Mouse (Mus musculus) testis, postnatal 14 days (tissue): ENCODE measurements around the gene Pola1.

ENCODE experiments used
- DNase-seq: peaks from one replicate; pipeline ENCODE4 v3.0.0; 2021; ENCODE audit warnings: low spot score

Gene Pola1

DNA sequence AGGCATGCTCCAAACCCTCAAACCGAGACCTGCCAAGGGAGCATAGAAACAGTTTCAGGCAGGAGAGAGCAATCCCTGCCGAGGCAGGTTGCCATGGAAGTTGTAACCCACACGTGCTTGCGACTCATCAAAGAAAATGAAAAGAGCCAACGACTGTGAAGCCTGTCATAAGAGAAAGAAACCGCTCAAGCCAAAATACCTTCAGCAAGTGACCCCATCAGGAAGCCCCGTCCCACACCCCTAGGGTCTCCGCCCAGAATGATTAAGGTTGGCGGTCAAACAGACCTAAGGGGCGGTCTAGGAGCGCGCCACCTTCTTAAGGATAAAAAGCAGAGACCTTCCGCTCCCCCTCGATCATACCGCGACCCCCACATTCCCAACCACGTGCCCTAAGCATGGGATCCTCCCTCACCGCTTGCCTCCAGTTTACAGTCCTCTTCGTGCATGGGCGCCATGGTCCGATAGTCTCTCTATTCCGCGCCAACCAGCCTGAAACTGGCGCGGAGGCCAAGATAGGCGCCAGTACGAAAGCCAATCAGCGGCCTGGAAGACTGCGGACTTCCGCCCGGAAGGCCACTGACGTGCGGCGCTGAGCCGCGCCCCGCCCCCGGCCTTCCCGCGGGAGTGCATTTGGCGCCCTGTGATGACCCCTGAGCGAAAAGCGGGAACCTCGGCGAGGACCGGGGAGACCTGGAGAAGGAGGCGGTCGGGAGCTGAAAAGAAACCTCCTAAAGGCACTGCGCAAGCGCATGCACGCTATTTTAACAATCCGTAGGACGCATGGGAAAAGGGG lies at the start of gene Pola1:
Gene Pola1, minus strand, starts transcription at position 499 of the 793 bp plus-strand sequence.
- peak; percentile 91 for DNase-seq

DNA sequence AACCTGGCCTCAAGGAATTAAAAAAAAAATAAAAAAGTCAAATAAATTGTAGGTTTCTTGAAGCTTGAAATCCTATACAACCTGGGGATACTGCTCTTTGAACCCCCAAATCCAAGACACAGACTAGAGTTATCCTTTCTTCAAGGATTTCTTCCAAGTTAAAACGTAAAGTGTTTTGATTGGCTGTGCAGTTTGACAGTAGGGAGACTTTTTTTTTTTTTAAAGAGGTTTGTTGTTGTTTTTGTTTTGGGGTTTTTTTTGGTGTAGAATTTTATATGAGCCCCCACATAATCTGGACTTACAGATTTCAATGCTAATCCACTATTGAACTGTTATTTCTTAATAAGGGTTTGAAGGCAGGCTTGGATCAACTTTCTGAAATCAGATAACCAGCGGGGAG lies 44.3 kb upstream of the Pola1 start:
- no peak for DNase-seq

GRCm38 (mm10) chrX:93674836-93675795 lies 43.2 kb upstream of the Pola1 start:
- DNase-seq: peak; percentile 55

GRCm38 (mm10) chrX:93674432-93674831 lies 42.5 kb upstream of the Pola1 start:
- no peak for DNase-seq

GRCm38 (mm10) chrX:93664787-93665186 lies 32.8 kb upstream of the Pola1 start:
- DNase-seq: no peak

DNA sequence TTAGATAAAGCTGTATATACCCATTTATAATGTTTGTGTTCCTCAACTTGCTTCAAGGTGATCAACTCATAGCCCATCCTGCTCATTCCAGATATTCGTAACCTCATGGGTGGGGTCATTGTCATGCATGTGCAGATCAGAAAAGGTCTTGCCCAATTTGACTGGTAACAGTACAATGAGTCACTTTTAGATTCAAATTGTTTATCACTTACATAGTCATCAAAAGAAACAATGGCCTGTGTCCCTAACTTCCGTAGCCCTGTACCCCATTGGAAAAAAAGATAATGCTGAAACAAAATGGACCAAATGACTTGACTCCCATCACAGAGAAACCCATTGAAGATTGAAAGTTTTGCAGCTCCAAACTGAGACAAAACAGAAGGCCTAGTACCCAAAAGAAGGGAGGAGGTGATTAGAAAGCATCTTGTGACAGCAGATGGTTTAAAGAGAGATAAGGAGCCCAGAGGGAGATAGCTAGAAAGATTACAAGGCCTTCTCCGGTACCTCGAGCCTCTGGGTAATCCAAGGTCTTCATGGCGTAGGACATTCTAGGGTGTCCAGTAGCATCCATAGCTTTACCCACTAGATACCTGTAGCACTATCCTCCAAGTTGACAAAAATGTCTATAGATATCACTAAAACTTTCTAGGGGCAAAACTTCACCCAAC lies 32.1 kb upstream of the Pola1 start:
- DNase-seq: no peak

DNA sequence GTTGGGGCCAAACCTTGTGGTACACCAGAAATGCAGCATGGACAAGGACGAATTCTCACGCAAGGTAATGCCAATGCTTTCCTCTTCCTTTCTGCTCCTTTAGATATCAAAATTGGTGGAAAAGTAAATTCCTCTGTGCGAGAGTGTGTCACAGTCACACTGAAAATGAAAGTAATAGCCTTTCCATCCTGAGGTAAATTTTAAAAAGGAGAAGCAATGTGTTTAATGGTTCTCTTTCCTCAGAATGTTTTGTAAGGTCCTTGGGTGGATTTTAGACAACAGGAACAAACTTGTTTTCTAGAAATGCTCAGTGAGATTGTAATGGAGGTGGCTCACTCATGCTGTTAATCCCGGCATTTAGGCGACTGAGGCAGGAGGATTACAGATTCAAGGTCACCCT lies 23.2 kb upstream of the Pola1 start:
- DNase-seq: no peak

GRCm38 (mm10) chrX:93654218-93655002 lies 22.5 kb upstream of the Pola1 start, which contains the start of gene Pcyt1b:
Gene Pcyt1b (plus strand): TSS chrX:93654863.
- DNase-seq: no peak

GRCm38 (mm10) chrX:93650738-93651137 lies 18.8 kb upstream of the Pola1 start:
- DNase-seq: no peak

DNA sequence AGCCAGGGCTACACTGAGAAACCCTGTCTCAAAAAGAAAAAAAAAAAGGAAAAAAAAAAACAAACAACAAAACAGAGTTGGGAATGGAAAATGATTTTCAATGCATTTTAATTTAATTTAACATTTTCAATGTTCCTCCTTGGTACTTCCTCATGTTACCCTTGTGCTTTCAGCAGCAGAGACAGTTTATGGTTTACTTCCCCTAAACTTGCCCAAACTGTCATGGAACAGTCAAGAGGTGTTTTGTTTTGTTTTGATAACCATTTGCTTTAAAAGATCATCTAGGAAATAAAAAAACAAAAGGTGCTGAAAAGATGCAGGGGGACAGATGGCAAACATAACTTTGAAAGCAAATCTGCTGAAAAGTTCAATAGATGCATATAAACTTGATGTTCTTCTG lies 12.1 kb upstream of the Pola1 start:
- no peak for DNase-seq

DNA sequence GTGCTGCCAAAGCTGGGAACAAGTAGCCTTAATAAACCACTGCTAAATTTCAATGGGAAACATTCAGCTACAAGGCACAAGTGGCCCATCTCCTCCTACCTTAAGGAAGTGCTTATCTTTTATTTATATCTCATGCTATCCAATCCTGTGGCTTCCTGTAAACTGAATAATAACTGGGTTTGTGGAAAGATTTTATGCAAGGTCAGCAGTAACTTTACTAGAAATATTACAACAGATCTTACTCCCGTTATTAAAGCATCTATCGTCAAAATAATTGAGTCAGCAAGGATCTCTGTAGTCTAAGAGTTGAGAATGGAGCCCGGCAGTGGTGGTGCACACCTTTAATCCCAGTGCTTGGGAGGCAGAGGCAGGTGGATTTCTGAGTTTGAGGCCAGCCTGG lies 11.6 kb upstream of the Pola1 start:
- DNase-seq: no peak

DNA sequence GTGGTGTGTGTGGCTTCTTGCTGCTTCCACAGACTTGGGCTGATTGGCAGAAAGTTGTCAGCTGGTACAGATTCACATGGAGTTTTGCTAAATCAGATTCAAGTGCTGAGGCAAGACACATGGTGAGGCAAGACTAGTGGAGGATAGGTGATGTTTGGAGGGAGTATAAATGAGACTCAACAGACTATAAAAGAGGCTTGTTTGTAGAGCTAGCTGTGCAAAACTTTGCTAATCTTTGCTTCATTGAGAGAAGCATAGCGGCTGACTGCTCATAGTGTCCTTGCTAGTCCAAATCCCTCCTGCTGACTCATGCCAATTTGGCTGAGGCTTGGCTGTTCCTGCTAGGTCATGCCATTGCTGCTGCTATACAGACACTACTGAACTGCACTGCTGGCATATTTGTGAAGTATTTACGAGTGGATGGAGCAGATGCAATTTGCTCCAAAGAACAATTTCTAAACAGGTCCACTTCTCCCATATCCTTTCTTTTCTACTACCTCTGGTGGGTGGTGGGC lies 3.0 kb upstream of the Pola1 start:
- no peak for DNase-seq

GRCm38 (mm10) chrX:93630256-93630655 lies 1.7 kb downstream of the Pola1 start:
- DNase-seq: no peak

- DNase-seq: no peak
Measured at GRCm38 (mm10) chrX:93602214-93602613, 29.7 kb downstream of the Pola1 start.

- DNase-seq: no peak
Measured at GRCm38 (mm10) chrX:93594283-93594682, 37.7 kb downstream of the Pola1 start.

GRCm38 (mm10) chrX:93580931-93581330 lies 51.0 kb downstream of the Pola1 start:
- DNase-seq: no peak

- no peak for DNase-seq
Measured at GRCm38 (mm10) chrX:93557171-93557570, 74.8 kb downstream of the Pola1 start.

- DNase-seq: no peak
Measured at GRCm38 (mm10) chrX:93539779-93540178, 92.2 kb downstream of the Pola1 start.

GRCm38 (mm10) chrX:93502865-93503353 lies 129.0 kb downstream of the Pola1 start:
- DNase-seq: no peak

DNA sequence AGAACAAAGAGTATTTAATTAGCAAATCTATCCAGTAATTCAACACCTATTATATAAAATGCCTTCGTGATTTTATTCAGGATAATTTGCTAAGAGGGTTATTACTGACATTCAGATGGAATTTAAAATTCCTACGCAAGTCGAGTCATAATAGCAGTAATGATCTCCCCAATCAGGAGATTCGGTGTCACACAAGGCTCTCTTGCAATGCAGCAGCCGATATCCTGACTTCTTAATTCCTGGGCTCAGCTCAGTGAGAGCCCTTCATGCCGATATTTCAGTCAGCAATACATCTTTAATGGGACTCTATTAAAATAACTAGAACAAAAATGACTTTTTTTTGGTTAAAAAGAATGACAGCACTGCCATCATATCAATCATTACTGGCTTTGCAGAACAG lies 134.4 kb downstream of the Pola1 start:
- no peak for DNase-seq

GRCm38 (mm10) chrX:93465711-93466110 lies 166.2 kb downstream of the Pola1 start:
- no peak for DNase-seq
